Mouse (Mus musculus) hindbrain, embryonic 14.5 days (tissue): ENCODE measurements around the gene Rdh12. TPM values are rescaled to one million over a fixed set of nuclear protein-coding genes. Genes with fewer than 3 reads are reported as not detected.

Experiments used
- polyA plus RNA-seq: library from polyadenylated mRNA; unstranded; fragments of >200 nt; fragmentation: Nextera tagmentation; extraction: Ambion mirVana; gene quantifications from 2 replicates; pipeline ENCODE4 v1.2.1, GENCODE M21; 2014

The Rdh12 gene
- polyA plus RNA-seq, 1 experiment from 2014 or later, result 0.72 TPM

Other genes starting within 250 kb of the Rdh12 start
- gene Tmem229b, start 201.3 kb upstream of the Rdh12 start, polyA plus RNA-seq, result 62.2 and 69.6 TPM in 2 replicates
- gene Plekhh1, start 179.8 kb upstream of the Rdh12 start, polyA plus RNA-seq, result 2.4 and 2.8 TPM in 2 replicates
- gene Pigh, start 119.3 kb upstream of the Rdh12 start, polyA plus RNA-seq, result 16.4 and 17.2 TPM in 2 replicates
- gene Arg2, start 78.1 kb upstream of the Rdh12 start, polyA plus RNA-seq, result 32.0 and 35.6 TPM in 2 replicates
- 189 and 190 TPM in 2 replicates for gene Vti1b, start 36.2 kb upstream of the Rdh12 start, polyA plus RNA-seq
- 37.5 and 42.3 TPM in 2 replicates for gene Rdh11, start 16.6 kb upstream of the Rdh12 start, polyA plus RNA-seq
- 9.7 and 11.7 TPM in 2 replicates for gene Zfyve26, start 87.4 kb downstream of the Rdh12 start, polyA plus RNA-seq
- gene Rad51b, start 88.4 kb downstream of the Rdh12 start, polyA plus RNA-seq, result 1.2 and 1.5 TPM in 2 replicates